Mouse (Mus musculus) bone marrow macrophage, adult 2 months (primary cell): ENCODE measurements around the gene Slc8a1.

Experiments used
- CTCF ChIP-seq: IDR thresholded peaks from 2 replicates; pipeline ENCODE4 v1.5.1; 2012; ENCODE audit warnings: low read depth, mild to moderate bottlenecking, low read length, moderate library complexity
- POLR2A ChIP-seq: IDR thresholded peaks from 2 replicates; pipeline ENCODE4 v1.6.1; 2012; ENCODE audit warnings: mild to moderate bottlenecking, low read depth, low read length, borderline replicate concordance

GRCm38 (mm10) chr17:81397434-81397833, 340.7 kb downstream of the Slc8a1 start:
- TF ChIP-seq CTCF (no peak), POLR2A (no peak)
